Mouse (Mus musculus): Measurements from ENCODE around the gene Mrpl20. TPM values are rescaled to one million over a fixed set of nuclear protein-coding genes. Genes with fewer than 3 reads are reported as not detected.

Mrpl20 gene
- polyA plus RNA-seq, 1 experiment from 2014 or later = 267 TPM

- Histone ChIP-seq H3K4me3 (ENCODE audit: low read length) (no peak overlapping the region), H3K4me2 (ENCODE audit: low read length) (no peak overlapping the region), H3K4me1 (ENCODE audit: control insufficient read depth, insufficient read depth, low read depth, low read length) (peaks cover 26% of the 10 kb centered on the region), H3K9me3 (ENCODE audit: control insufficient read depth, low read length) (no peaks in the 10 kb centered on the region), H3K27me3 (replicated peaks; ENCODE audit: control insufficient read depth, insufficient read depth, low read length) (no peaks in the 10 kb centered on the region), H3K27ac (ENCODE audit: low read depth, low read length) (no peak overlapping the region), H3K36me3 (ENCODE audit: control insufficient read depth, insufficient read depth, low read length) (no peaks in the 10 kb centered on the region; the same call in 1 of the 2 replicates), H3K9ac (ENCODE audit: low read depth, low read length) (no peak overlapping the region)
- WGBS = 89% methylated on average over 4 of the region's 4 CpGs
- no peak for ATAC-seq
These were observed 30.6 kb downstream of the Mrpl20 start for GRCm38 (mm10) chr4:155833234-155833633.

GRCm38 (mm10) chr4:155833836-155834235 is 31.2 kb downstream of the Mrpl20 start:
- Histone ChIP-seq H3K4me2 (ENCODE audit: low read length) (no peak overlapping the region), H3K4me1 (ENCODE audit: control insufficient read depth, insufficient read depth, low read depth, low read length) (peaks cover 26% of the 10 kb centered on the region), H3K27me3 (replicated peaks; ENCODE audit: control insufficient read depth, insufficient read depth, low read length) (no peaks in the 10 kb centered on the region), H3K9me3 (ENCODE audit: control insufficient read depth, low read length) (no peaks in the 10 kb centered on the region), H3K9ac (ENCODE audit: low read depth, low read length) (no peak overlapping the region; the same call in 1 of the 2 replicates), H3K36me3 (ENCODE audit: control insufficient read depth, insufficient read depth, low read length) (no peaks in the 10 kb centered on the region; the same call in 1 of the 2 replicates), H3K4me3 (ENCODE audit: low read length) (no peak overlapping the region), H3K27ac (ENCODE audit: low read depth, low read length) (peak overlapping the region; percentile 61)
- ATAC-seq = no peak
- 40% methylated on average over 2 of the region's 2 CpGs for WGBS

- Histone ChIP-seq H3K36me3 (ENCODE audit: control insufficient read depth, insufficient read depth, low read length) (no peaks in the 10 kb centered on the region; the same call in 1 of the 2 replicates), H3K27ac (ENCODE audit: low read depth, low read length) (no peak overlapping the region), H3K9ac (ENCODE audit: low read depth, low read length) (no peak overlapping the region), H3K27me3 (replicated peaks; ENCODE audit: control insufficient read depth, insufficient read depth, low read length) (no peaks in the 10 kb centered on the region), H3K4me2 (ENCODE audit: low read length) (no peak overlapping the region), H3K4me3 (ENCODE audit: low read length) (no peak overlapping the region), H3K4me1 (ENCODE audit: control insufficient read depth, insufficient read depth, low read depth, low read length) (peaks cover 27% of the 10 kb centered on the region), H3K9me3 (ENCODE audit: control insufficient read depth, low read length) (no peaks in the 10 kb centered on the region)
- ATAC-seq = no peak
- WGBS = 89% methylated on average over 11 of the region's 11 CpGs
These were observed 34.8 kb downstream of the Mrpl20 start for GRCm38 (mm10) chr4:155837404-155838010.

GRCm38 (mm10) chr4:155838187-155839153 is 35.8 kb downstream of the Mrpl20 start:
- no peaks in the 10 kb centered on the region for H3K36me3 ChIP-seq (ENCODE audit: control insufficient read depth, insufficient read depth, low read length)
- H3K27ac ChIP-seq (ENCODE audit: low read depth, low read length) = peak overlapping the region; percentile 35; the same call in 1 of the 2 replicates
- 57% methylated on average over 8 of the region's 8 CpGs for WGBS
- H3K27me3 ChIP-seq (replicated peaks; ENCODE audit: control insufficient read depth, insufficient read depth, low read length) = no peaks in the 10 kb centered on the region
- H3K4me1 ChIP-seq (ENCODE audit: control insufficient read depth, insufficient read depth, low read depth, low read length) = peaks cover 17% of the 10 kb centered on the region
- H3K9ac ChIP-seq (ENCODE audit: low read depth, low read length) = no peak overlapping the region
- ATAC-seq = no peak
- no peaks in the 10 kb centered on the region for H3K9me3 ChIP-seq (ENCODE audit: control insufficient read depth, low read length)
- no peak overlapping the region for H3K4me2 ChIP-seq (ENCODE audit: low read length)
- H3K4me3 ChIP-seq (ENCODE audit: low read length) = no peak overlapping the region

- Histone ChIP-seq H3K4me2 (ENCODE audit: low read length) (peak within 1 kb of the TSS; percentile 65), H3K9ac (ENCODE audit: low read depth, low read length) (peak within 1 kb of the TSS; percentile 36; the same call in 1 of the 2 replicates), H3K27ac (ENCODE audit: low read depth, low read length) (peak within 1 kb of the TSS; percentile 35; the same call in 1 of the 2 replicates), H3K4me3 (ENCODE audit: low read length) (peak within 1 kb of the TSS; percentile 37), H3K27me3 (replicated peaks; ENCODE audit: control insufficient read depth, insufficient read depth, low read length) (no peaks in the 10 kb centered on the region), H3K36me3 (ENCODE audit: control insufficient read depth, insufficient read depth, low read length) (no peaks in the 10 kb centered on the region), H3K9me3 (ENCODE audit: control insufficient read depth, low read length) (no peaks in the 10 kb centered on the region), H3K4me1 (ENCODE audit: control insufficient read depth, insufficient read depth, low read depth, low read length) (peaks cover 9% of the 10 kb centered on the region; the same call in 1 of the 2 replicates)
- ATAC-seq = peak; percentile 63
- 3% methylated on average over 16 of the region's 16 CpGs for WGBS
These were observed 36.8 kb downstream of the Mrpl20 start, which contains the start of gene Mxra8 for GRCm38 (mm10) chr4:155839483-155839910. Gene Mxra8, plus strand, starts transcription at chr4:155839680.

- H3K4me2 ChIP-seq (ENCODE audit: low read length) = peak overlapping the region; percentile 65
- H3K27me3 ChIP-seq (replicated peaks; ENCODE audit: control insufficient read depth, insufficient read depth, low read length) = no peaks in the 10 kb centered on the region
- no peaks in the 10 kb centered on the region for H3K36me3 ChIP-seq (ENCODE audit: control insufficient read depth, insufficient read depth, low read length)
- peaks cover 9% of the 10 kb centered on the region; the same call in 1 of the 2 replicates for H3K4me1 ChIP-seq (ENCODE audit: control insufficient read depth, insufficient read depth, low read depth, low read length)
- no peak for ATAC-seq
- 0 out of 2 replicates have a peak overlapping the region, but pooled peaks have one; percentile 13 for H3K27ac ChIP-seq (ENCODE audit: low read depth, low read length)
- WGBS = 9% methylated on average over 8 of the region's 8 CpGs
- peak overlapping the region; percentile 61 for H3K9ac ChIP-seq (ENCODE audit: low read depth, low read length)
- H3K9me3 ChIP-seq (ENCODE audit: control insufficient read depth, low read length) = no peaks in the 10 kb centered on the region
- peak overlapping the region; percentile 37 for H3K4me3 ChIP-seq (ENCODE audit: low read length)
These were observed 37.7 kb downstream of the Mrpl20 start for GRCm38 (mm10) chr4:155840076-155841002.

- Histone ChIP-seq H3K27me3 (replicated peaks; ENCODE audit: control insufficient read depth, insufficient read depth, low read length) (no peaks in the 10 kb centered on the region), H3K27ac (ENCODE audit: low read depth, low read length) (no peak overlapping the region), H3K4me3 (ENCODE audit: low read length) (peak overlapping the region; percentile 37), H3K9me3 (ENCODE audit: control insufficient read depth, low read length) (no peaks in the 10 kb centered on the region), H3K9ac (ENCODE audit: low read depth, low read length) (peak overlapping the region; percentile 61), H3K4me1 (ENCODE audit: control insufficient read depth, insufficient read depth, low read depth, low read length) (peaks cover 9% of the 10 kb centered on the region; the same call in 1 of the 2 replicates), H3K36me3 (ENCODE audit: control insufficient read depth, insufficient read depth, low read length) (no peaks in the 10 kb centered on the region), H3K4me2 (ENCODE audit: low read length) (peak overlapping the region; percentile 65)
- 2% methylated on average over 32 of the region's 32 CpGs for WGBS
- ATAC-seq = peak; percentile 46; the same call in 1 of the 2 replicates
These were observed 38.4 kb downstream of the Mrpl20 start for GRCm38 (mm10) chr4:155841003-155841454.

- Histone ChIP-seq H3K27ac (ENCODE audit: low read depth, low read length) (no peak overlapping the region), H3K4me2 (ENCODE audit: low read length) (peak overlapping the region; percentile 65; the same call in 1 of the 2 replicates), H3K4me3 (ENCODE audit: low read length) (no peak overlapping the region), H3K9ac (ENCODE audit: low read depth, low read length) (0 out of 2 replicates have a peak overlapping the region, but pooled peaks have one; percentile 23), H3K36me3 (ENCODE audit: control insufficient read depth, insufficient read depth, low read length) (no peaks in the 10 kb centered on the region), H3K4me1 (ENCODE audit: control insufficient read depth, insufficient read depth, low read depth, low read length) (peaks cover 13% of the 10 kb centered on the region), H3K9me3 (ENCODE audit: control insufficient read depth, low read length) (no peaks in the 10 kb centered on the region), H3K27me3 (replicated peaks; ENCODE audit: control insufficient read depth, insufficient read depth, low read length) (no peaks in the 10 kb centered on the region)
- ATAC-seq = no peak
- 38% methylated on average over 38 of the region's 38 CpGs for WGBS
These were observed 39.1 kb downstream of the Mrpl20 start for GRCm38 (mm10) chr4:155841651-155842270.

All from hindbrain, embryonic 16.5 days (tissue).